Mouse (Mus musculus): ENCODE data around the gene 1810009A15Rik. TPM values are rescaled to one million over a fixed set of nuclear protein-coding genes. Genes with fewer than 3 reads are reported as not detected.
"Not testable (repeated sequence)": the region's sequence is repeated elsewhere in the genome, so short reads cannot be mapped to it uniquely, and the experiment has no call there.

Gene 1810009A15Rik
- total RNA-seq (2015; ENCODE audit: low replicate concordance) = 14.6 and 21.3 TPM in 2 replicates
- total RNA-seq (2017; ENCODE audit: low replicate concordance) = 13.5 and 23.3 TPM in 2 replicates

DNA sequence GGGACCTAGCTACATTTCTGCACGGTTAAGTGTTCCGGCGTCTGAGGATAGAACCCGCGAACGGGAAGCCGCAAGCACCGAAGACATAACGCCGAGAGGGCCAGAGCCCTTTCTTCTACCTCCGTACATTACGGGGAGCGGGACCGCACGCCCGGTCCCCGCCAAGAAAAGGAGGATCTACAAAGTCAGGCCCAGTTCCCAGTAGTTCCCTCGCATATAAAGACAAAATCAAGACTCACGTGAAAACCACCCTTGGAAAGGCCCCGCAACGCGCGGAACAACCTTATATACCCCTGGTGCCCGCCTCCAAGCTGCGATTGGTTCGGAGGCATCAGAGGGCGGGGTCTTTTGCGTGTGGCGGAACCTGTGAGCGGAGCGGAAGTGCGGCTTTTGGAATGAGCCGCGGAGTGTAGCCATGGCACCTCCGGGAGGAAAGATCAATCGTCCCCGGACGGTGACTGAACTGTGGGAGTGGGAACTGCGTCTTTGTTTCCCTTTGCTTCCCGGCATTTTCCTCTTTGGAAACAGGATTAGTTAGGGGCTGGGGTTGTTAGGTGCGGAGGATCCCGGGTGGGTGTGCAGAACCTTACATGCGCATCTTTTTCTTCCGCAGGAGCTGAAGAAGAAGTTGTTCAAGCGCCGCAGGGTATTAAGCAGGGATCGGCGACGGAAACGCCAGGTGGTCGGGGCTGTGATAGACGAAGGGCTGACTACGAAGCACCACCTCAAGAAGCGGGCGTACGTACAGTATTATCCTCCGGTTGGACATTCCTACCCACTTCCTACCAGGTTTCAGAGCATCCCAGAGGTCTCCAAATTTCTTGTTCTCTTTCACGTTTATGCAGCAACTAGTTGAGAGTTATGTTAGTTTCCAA is at the start of gene 1810009A15Rik, which contains the start of gene Gm49416:
Gene 1810009A15Rik (plus strand): TSS at position 343 of the 875 bp plus-strand sequence.
Gene Gm49416 (plus strand): TSS at position 416 of the 875 bp plus-strand sequence.
- peak; percentile 93 for ATAC-seq (replicated peaks; ENCODE audit: low FRiP score, poor library complexity, severe bottlenecking)

DNA sequence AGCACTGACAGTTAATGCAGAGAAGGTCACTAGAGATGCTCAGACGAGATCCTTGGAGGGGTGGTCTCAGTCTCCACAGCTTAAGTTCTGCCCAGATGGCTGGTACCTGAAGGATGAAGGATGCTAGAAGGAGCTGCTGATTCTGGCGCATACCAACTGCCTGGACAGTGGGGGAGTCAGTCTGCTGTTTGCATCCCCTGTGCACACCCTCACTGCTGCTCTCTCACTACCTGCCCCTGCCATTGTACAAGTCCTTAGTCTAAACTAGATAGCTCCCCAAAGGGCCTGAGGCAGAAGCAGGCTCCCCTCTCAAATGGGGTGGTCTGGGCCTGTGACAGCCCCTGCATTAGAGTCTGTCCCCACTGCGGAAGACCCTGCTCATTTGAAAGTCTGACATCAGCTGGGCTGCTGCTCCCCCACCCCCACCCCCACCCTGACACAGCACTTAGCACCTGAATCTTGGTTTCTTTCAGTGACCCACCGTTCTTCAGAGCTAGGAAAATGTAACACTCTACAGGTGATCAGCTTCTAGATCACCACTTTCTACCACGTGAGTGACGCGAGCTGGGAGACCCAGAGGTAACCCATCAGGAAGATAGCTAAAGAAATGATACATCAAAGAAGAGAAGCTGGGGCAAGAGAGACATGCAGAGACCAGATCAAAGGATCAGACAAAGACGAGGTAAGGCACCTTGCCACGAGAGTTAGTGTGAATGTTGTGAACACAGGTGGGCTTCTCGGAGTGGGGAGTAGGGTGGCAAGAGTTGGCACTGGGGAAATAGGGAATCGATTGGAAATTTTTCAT is 49.3 kb upstream of the 1810009A15Rik start, which contains the start of gene Gng3:
Gene Gng3 (minus strand): TSS at position 92 of the 805 bp plus-strand sequence.
- ATAC-seq (replicated peaks; ENCODE audit: low FRiP score, poor library complexity, severe bottlenecking) = no peak

DNA sequence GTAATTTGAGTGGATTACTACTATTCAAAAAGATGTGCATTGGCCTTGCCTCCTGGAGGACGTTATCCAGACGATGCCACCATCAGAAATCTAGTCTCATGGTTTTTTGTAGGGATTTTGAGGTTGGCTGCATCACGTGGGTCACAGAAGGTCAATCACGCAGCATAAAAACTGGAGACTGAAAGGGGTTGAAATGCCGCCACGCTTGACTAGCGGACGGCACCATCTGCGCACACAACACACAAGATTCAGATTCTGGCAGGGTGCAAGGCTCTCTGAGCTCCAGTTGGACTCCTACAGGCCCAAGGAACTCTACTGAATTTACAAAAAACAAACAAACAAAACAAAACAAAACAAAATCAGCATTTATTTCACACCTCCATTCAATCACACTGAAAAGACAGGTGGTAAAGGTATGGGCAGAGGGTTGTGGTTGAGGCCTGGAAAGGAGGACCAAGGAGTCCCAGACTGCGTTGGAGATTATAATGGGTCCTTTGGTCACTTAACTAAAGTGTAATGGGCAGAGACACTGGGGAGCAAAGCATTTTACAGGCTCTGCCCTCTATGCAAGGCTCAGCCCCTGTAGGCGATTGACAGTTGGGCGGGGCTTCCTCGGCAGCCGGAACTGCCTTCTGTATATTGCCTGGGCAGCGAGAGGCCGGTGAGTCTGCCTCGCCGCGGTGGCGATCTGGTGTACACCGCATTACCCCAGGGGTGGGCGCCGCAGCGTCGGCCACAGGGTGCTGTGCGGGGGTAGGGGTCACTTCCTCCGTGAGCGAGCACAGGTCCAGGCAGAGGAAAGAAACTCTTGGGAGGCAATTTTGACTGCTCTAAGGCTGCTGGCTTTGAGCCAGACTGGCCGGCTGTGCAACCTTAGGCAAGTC is 48.5 kb upstream of the 1810009A15Rik start:
- peak; percentile 82 for ATAC-seq (replicated peaks; ENCODE audit: low FRiP score, poor library complexity, severe bottlenecking)

DNA sequence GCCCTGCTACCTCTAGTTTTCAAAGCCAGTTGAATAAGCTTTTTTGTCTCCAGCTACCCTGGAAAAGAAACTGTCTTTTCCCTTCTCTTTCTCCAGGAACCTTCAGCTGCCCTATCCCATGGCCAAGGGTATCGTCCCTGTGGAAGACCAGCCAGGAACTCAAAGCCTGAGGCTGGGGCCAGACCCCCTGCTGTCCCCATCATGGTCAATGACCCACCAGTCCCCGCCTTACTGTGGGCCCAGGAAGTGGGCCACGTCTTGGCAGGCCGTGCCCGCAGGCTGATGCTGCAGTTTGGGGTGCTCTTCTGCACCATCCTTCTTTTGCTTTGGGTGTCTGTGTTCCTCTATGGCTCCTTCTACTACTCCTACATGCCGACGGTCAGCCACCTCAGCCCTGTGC is 47.6 kb upstream of the 1810009A15Rik start:
- no peak for ATAC-seq (replicated peaks; ENCODE audit: low FRiP score, poor library complexity, severe bottlenecking)

DNA sequence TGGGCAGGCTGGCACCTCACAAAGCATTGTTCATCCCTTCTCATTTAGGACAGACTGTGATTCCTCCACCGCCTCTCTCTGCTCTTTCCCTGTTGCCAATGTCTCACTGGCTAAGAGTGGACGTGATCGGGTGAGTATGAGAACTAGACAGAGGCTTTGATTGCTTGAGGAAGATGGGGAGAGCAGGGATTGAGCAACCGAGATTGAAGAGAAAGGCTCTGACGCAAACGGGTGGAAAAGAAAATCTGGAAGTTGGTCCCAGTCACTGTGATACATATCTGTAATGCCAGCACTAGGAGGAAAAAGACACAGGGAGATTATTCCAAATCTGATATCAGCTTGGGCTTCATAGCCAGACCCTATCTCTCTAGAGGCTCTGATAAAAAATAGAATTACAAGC is 45.7 kb upstream of the 1810009A15Rik start:
- no peak for ATAC-seq (replicated peaks; ENCODE audit: low FRiP score, poor library complexity, severe bottlenecking)

DNA sequence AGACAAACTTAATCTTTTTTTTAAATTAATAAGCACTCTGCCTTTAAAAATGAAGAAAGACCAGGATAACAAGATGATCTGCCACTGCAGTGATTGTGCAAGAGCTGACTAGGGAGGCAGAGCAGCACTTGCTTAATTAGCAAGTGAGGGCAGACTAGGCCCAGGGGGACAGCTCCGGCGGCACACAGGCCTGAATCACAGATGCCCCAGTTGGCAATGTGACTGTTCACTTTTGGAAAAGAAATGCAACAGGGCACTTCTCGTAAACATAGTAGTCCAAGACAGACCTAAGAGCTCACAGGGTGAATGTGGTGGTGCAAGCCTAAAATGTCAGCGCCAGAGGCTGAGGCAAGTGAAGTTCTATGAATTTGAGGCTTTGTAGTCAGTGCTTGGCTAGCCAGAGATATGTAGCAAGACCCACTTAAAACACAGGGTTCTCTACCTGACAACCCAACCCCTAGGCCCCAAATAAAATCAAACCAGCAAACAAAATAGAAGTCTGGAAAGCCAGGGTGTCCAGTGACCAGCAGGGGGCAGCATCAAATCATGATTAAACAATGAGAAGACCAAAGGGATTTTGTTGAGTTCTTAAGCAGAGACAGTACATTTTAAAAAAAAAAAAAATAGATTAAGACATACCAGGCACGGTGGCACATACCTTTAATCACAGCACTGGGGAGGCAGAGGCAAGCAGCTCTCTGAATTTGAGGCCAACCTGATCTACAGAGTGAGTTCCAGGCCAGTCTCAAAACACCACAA is 44.1 kb upstream of the 1810009A15Rik start:
- peak; percentile 51 for ATAC-seq (replicated peaks; ENCODE audit: low FRiP score, poor library complexity, severe bottlenecking)

DNA sequence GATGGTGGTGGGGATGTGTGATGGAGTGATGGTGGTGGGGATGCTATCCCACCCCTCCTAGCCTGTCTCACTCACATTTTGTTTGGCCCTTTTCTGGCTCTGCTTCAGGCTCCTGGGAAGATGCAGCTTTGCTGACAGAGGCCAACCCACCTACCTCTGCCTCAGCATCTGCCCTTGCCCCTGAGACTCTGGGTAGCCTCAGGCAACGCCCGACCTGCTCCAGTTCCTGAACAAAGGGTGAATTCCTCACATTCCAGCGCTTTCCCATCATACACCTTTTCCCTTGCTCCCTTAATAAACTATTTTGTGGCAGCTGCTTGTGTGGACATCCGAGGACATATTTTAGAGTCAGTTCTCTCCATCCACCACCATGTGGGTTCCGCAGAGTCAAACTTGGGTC is 40.3 kb upstream of the 1810009A15Rik start:
- no peak for ATAC-seq (replicated peaks; ENCODE audit: low FRiP score, poor library complexity, severe bottlenecking)

DNA sequence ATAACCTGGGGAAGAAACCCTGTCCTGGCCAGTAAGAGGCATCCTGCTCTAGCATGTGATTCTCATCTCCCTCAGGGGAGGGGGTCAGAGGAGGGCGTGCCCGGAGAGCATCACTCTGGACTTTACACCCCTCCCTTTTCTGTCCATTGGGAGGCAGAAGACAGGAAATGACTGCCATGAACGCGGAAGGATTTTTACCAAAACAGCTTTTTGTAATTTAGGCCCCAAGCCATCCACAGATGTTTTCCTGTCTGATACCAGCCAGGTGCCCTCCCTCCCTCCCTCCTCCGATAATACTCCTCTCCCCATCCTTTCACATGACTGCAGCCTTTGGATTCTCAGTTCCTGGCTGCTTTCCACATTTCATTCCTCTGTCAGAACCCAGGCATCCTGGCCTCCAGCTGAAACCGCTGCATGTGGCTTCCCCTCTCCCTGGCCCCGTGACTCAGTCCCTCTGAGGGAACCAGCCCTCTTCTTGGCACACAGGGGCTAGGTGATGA is 38.2 kb upstream of the 1810009A15Rik start, which contains the start of gene Lrrn4cl:
Gene Lrrn4cl (plus strand): TSS at position 367 of the 500 bp plus-strand sequence.
- no peak for ATAC-seq (replicated peaks; ENCODE audit: low FRiP score, poor library complexity, severe bottlenecking)

DNA sequence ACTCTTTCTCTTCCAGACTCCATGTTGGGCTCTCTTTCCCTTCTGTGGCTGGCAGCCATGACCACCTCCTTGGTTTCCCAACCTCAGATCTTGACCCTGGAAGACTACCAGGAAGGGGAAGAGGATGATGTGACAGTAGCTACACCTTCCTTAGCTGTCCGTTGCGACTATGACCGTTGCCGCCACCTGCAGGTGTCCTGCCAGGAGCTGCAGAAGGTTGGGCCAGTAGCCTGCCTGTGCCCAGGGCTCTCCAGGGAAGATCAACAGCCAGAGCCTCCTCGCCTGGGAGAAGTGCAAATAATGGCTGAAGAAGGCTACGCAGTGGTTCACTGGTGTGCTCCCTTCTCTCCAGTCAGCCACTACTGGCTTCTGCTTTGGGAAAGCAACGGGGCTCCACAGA is 37.0 kb upstream of the 1810009A15Rik start:
- no peak for ATAC-seq (replicated peaks; ENCODE audit: low FRiP score, poor library complexity, severe bottlenecking)

DNA sequence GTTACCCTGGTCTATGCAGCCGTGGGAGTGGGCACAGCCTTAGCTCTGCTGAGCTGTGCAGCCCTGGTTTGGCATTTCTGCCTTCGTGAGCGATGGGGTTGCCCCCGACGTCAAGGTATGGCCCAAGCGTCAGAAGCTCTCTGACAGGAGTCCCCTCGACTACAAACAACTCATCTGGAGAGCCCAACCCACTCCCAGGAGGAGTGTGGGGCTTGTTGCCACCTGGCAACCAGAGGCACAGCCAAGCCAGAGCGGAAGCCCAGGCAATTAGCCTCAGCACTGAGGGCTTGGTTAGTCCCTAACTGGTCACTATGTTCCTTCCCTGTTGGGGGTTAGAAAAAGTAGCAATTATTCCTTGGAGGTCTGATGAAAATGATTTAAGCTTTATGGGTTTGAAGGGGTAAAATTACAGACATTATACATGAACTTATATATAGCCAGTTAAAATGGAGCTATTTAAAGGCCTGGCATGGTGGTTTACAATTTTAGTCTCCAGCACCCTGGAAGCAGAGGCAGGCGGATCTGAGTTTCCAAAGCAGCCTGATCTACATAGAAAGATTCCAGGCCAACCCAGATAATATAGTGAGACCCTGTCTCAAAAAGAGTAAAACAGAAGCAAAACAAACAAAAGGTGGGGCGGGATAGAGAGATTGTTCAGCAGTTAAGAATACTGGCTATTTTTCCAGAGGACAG is 36.3 kb upstream of the 1810009A15Rik start:
- no peak for ATAC-seq (replicated peaks; ENCODE audit: low FRiP score, poor library complexity, severe bottlenecking)

DNA sequence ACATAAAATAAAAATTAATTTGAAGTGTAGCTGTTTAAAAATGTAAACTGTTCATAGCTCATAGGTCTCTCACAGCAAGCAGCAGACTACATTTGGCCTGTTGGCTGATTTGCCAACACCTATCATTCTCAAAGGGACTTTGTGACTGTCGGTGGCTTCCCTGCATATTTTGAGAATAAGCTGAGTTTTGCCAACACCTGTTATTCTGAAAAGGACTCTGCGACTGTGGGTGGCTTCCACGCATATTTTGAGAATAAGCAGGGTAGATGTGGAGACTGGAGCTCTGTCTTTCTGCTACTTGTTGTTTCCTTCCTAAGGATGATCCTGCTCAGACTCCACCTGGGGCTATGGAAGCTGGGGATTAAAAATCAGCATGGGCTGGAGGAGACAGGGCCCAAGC is 35.5 kb upstream of the 1810009A15Rik start:
- no peak for ATAC-seq (replicated peaks; ENCODE audit: low FRiP score, poor library complexity, severe bottlenecking)

DNA sequence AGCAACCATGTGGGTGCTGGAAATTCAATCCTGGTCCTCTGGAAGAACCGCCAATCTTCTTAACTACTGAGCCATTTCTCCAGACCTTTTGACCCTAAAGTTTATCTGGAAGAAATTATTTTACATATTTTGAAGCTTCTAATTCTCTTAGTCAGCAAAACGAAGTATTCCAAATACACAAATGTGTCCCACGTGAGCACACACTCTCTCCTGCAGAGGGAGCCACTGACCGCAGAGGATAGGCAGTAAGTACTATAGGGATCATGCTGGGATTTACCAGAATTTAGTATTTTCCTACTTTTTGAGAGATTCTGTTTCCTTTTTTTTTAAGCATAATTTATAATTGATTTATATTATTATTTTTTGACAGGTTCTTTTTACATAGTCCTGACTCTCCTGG is 31.0 kb upstream of the 1810009A15Rik start:
- ATAC-seq (replicated peaks; ENCODE audit: low FRiP score, poor library complexity, severe bottlenecking) = peak; percentile 83

DNA sequence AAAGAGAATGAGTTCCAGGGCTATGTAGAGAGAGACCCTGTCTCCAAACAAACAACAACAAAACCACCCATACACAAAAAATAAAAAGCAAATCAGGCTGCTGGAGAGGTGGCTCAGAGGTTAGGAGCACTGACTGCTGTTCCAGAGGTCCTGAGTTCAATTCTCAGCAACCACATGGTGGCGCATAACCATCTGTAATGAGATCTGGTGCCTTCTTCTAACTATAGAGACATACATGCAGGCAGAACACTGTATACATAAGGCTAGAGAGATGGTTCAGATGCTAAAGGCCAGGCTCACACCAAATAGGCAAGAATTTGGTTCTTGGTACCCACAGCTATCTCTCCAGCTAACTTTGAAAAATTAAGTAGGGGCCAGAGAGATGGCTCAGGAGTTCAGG is 29.6 kb upstream of the 1810009A15Rik start:
- no peak for ATAC-seq (replicated peaks; ENCODE audit: low FRiP score, poor library complexity, severe bottlenecking)

DNA sequence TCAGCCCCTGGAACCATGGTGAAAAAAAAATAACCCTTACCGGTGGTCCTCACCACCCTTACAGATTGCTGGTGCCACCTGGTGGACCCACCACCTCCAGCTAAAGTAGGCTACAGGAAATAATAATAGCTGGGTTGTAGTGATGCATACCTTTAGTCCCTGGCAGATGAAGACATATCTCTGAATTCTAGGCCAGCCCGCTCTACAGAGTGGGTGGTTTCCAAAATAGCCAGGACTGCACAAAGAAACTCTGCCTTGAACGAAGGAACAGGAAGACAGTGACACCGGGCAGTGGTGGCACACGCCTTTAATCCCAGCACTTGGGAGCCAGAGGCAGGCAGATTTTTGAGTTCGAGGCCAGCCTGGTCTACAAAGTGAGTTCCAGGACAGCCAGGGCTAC is 24.4 kb upstream of the 1810009A15Rik start:
- no peak for ATAC-seq (replicated peaks; ENCODE audit: low FRiP score, poor library complexity, severe bottlenecking)

DNA sequence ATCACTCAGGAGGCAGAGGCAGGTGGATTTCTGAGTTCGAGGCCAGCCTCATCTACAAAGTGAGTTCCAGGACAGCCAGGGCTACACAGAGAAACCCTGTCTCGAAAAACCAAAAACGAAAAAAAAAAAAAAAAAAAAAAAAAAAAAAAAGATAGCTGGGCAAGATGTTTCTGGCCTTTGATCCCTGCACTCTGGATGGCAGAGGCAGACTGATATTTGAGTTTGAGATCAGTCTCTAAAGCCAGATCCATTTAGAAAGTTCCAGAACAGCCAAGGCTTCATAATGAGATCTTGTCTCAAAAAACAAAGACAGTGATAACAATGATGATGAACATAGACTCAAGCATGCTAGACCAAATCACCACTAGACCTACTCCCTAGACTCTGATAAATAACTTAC is 18.3 kb upstream of the 1810009A15Rik start:
- ATAC-seq (replicated peaks; ENCODE audit: low FRiP score, poor library complexity, severe bottlenecking) = not testable (repeated sequence)

DNA sequence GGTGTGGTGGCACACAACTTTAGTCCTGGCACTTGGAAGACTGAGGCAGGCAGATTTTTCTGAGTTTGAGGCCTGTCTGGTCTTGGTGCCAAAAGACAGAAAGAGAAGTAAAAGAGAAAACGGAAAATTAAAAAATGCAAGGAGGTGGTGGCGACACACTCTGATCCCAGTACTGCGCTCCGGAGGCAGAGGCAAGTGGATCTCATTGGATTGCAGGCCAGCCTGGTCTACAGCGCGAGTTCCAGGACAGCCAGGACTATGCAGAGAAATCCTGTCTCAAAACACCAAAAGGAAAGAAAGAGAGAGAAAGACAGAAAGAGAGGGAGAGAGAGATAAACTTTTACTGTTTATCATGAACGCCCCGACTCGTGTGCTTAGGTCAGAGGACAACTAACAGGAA is 17.8 kb upstream of the 1810009A15Rik start:
- peak; percentile 9; the same call in 1 of the 2 replicates for ATAC-seq (replicated peaks; ENCODE audit: low FRiP score, poor library complexity, severe bottlenecking)

DNA sequence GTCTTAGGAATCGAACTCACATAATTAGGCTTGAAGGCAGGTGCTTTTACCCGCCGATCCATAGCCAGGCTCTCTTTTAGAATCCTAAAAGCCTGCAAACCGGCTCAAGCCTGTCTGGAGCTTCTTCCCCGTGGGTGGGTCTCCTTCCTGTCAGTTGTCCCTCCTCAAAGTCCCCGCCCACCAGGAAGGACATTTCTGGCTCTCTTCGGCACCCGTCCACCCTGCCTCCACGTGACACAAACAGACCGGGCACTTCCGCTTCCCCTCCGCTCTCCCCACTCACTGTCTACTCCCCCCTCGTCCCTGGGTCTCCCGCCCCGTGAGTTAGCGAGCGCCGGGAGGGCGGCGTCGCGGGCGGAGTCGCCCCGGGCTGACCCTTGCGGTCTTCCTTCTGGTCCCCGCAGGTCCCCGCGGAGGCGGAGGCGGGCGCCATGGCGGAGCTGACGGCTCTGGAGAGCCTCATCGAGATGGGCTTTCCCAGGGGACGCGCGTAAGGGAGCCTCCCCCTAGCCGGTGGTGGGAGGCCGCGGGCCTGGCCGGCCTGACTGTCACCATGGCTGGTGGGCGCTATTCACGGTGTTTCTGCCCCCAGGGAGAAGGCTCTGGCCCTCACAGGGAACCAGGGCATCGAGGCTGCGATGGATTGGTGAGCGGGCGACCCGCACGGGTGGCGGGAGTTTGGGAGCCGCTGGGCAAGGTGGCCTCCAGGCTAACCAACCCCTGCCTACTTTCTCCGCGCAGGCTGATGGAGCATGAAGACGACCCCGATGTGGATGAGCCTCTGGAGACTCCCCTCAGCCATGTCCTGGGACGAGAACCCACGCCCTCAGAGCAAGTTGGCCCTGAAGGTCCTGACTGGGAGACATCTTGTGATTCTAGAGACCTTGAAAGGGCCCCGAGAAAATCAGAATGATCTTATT is 17.1 kb upstream of the 1810009A15Rik start, which contains the start of gene Ubxn1:
Gene Ubxn1 (plus strand): TSS at position 230 of the 920 bp plus-strand sequence.
- peak; percentile 98 for ATAC-seq (replicated peaks; ENCODE audit: low FRiP score, poor library complexity, severe bottlenecking)

All from erythroblast, adult 5-6 weeks (primary cell).